Mouse (Mus musculus) Patski (cell line): ENCODE data around the gene Dsn1. TPM values are rescaled to one million over a fixed set of nuclear protein-coding genes. Genes with fewer than 3 reads are reported as not detected.

ENCODE experiments used
- ATAC-seq: fragments of 100-300 bp; one replicate; pipeline ENCODE4 v1.8.0; 2021
- CTCF ChIA-PET: fragments of 350-600 bp; sonication (Branson Sonifier 250); formaldehyde crosslinking; loops from one replicate; lab custom pipeline; 2022; ENCODE audit warnings: inconsistent platforms; lab: Charles Lee
- POLR2A ChIA-PET: fragments of 350-600 bp; sonication (Branson Sonifier 250); formaldehyde crosslinking; loops from one replicate; lab custom pipeline; 2022; ENCODE audit warnings: antibody characterized with exemption, inconsistent platforms; lab: Charles Lee
- DNase-seq: peaks from one replicate; pipeline ENCODE4 v3.0.0-alpha.2; 2011; ENCODE audit warnings: low read depth, low spot score
- H3K27me3 ChIP-seq: fragments of 371-371 bp; one replicate; pipeline ENCODE4 v1.5.1; 2021
- CTCF ChIP-seq: fragments of 100-300 bp; IDR thresholded peaks from one replicate; pipeline ENCODE4 v1.5.1; 2021
- in situ Hi-C: fragments of 300-500 bp; cut with MboI; formaldehyde crosslinking; loops from 3 replicates; pipeline ENCODE4 v1.11.1; 2018; ENCODE audit warnings: low pct_unique_long_range_greater_than_20kb, mixed read lengths
- polyA plus RNA-seq: library from polyadenylated mRNA; unstranded; gene quantifications from one replicate; pipeline ENCODE4 v1.2.3, GENCODE M21; 2021

Dsn1 gene
- polyA plus RNA-seq, 1 experiment from 2014 or later, result 27.2 TPM

- ChIA-PET CTCF (no interaction called here), POLR2A (interaction anchor here (1.0 kb wide), 1 partner anchor 28 kb away, joined by 3 read pairs; no protein-coding TSS in a partner anchor)
- no peak for ATAC-seq
- no peak for TF ChIP-seq CTCF
- no peaks in the 10 kb centered on the region for H3K27me3 ChIP-seq
- no peak for DNase-seq
- in situ Hi-C loops, result no loop called here
Observed at GRCm38 (mm10) chr2:156974967-156975366, 32.0 kb downstream of the Dsn1 start.

GRCm38 (mm10) chr2:156973316-156974100, 33.4 kb downstream of the Dsn1 start:
- ATAC-seq (no peak), DNase-seq (peak; percentile 15)
- TF ChIP-seq CTCF, result no peak
- ChIA-PET POLR2A (no interaction called here), CTCF (interaction anchor here (1.5 kb wide), 1 partner anchor 8 kb away, joined by 3 read pairs; no protein-coding TSS in a partner anchor)
- H3K27me3 ChIP-seq, result no peaks in the 10 kb centered on the region
- in situ Hi-C loops, result no loop called here

- CTCF ChIA-PET, result no interaction called here
- no peak for TF ChIP-seq CTCF
- no peaks in the 10 kb centered on the region for H3K27me3 ChIP-seq
- ATAC-seq (no peak), DNase-seq (no peak)
- in situ Hi-C loops, result no loop called here
- POLR2A ChIA-PET, result no interaction called here
Observed at GRCm38 (mm10) chr2:156970253-156970652, 36.7 kb downstream of the Dsn1 start.

GRCm38 (mm10) chr2:156968501-156968900, 38.5 kb downstream of the Dsn1 start:
- TF ChIP-seq CTCF, result no peak
- ChIA-PET CTCF (no interaction called here), POLR2A (no interaction called here)
- DNase-seq, result no peak
- no peak for ATAC-seq
- H3K27me3 ChIP-seq, result no peaks in the 10 kb centered on the region
- in situ Hi-C loops, result no loop called here

- in situ Hi-C loops, result no loop called here
- ATAC-seq (no peak), DNase-seq (no peak)
- H3K27me3 ChIP-seq, result no peaks in the 10 kb centered on the region
- ChIA-PET POLR2A (no interaction called here), CTCF (no interaction called here)
- no peak for TF ChIP-seq CTCF
Observed at GRCm38 (mm10) chr2:156967388-156967787, 39.6 kb downstream of the Dsn1 start.

- DNase-seq (no peak), ATAC-seq (no peak)
- H3K27me3 ChIP-seq, result no peaks in the 10 kb centered on the region
- in situ Hi-C loops, result no loop called here
- POLR2A ChIA-PET, result interaction anchor here (0.6 kb wide), 1 partner anchor 46 kb away, joined by 3 read pairs; no protein-coding TSS in a partner anchor
- CTCF ChIA-PET, result interaction anchor here (1.2 to 1.6 kb wide), 2 partner anchors 18 to 60 kb away, joined by 3 to 8 read pairs; no protein-coding TSS in a partner anchor
- no peak for TF ChIP-seq CTCF
Observed at GRCm38 (mm10) chr2:156963891-156964290, 43.1 kb downstream of the Dsn1 start.

GRCm38 (mm10) chr2:156958496-156959252, 48.3 kb downstream of the Dsn1 start:
- no peak for ATAC-seq
- ChIA-PET CTCF (no interaction called here), POLR2A (no interaction called here)
- no peaks in the 10 kb centered on the region for H3K27me3 ChIP-seq
- DNase-seq, result no peak
- TF ChIP-seq CTCF, result no peak
- in situ Hi-C loops, result no loop called here

GRCm38 (mm10) chr2:156957035-156957434, 49.9 kb downstream of the Dsn1 start:
- POLR2A ChIA-PET, result no interaction called here
- in situ Hi-C loops, result no loop called here
- no peak for ATAC-seq
- H3K27me3 ChIP-seq, result no peaks in the 10 kb centered on the region
- CTCF ChIA-PET, result interaction anchor here (1.0 kb wide), 1 partner anchor 14 kb away, joined by 3 read pairs; no protein-coding TSS in a partner anchor
- TF ChIP-seq CTCF, result no peak
- no peak for DNase-seq

GRCm38 (mm10) chr2:156956306-156956705, 50.6 kb downstream of the Dsn1 start:
- H3K27me3 ChIP-seq, result no peaks in the 10 kb centered on the region
- no peak for TF ChIP-seq CTCF
- no peak for ATAC-seq
- no peak for DNase-seq
- ChIA-PET POLR2A (no interaction called here), CTCF (interaction anchor here (1.0 kb wide), 1 partner anchor 13 kb away, joined by 3 read pairs; no protein-coding TSS in a partner anchor)
- in situ Hi-C loops, result no loop called here

- no peak for TF ChIP-seq CTCF
- in situ Hi-C loops, result no loop called here
- H3K27me3 ChIP-seq, result no peaks in the 10 kb centered on the region
- ATAC-seq (no peak), DNase-seq (no peak)
- CTCF ChIA-PET, result no interaction called here
- POLR2A ChIA-PET, result no interaction called here
Observed at GRCm38 (mm10) chr2:156954463-156954862, 52.5 kb downstream of the Dsn1 start.
